Mouse (Mus musculus): ENCODE results near the gene Zfp131. TPM values are rescaled to one million over a fixed set of nuclear protein-coding genes. Genes with fewer than 3 reads are reported as not detected.

Gene Zfp131
- total RNA-seq, 2 experiments from 2014 or later = 39.7 to 41.9 TPM

GRCm38 (mm10) chr13:119756831-119757230 lies 33.9 kb downstream of the Zfp131 start:
- intact Hi-C loops (cut with DNase I) = loop anchor here (5.0 kb wide), 1 partner anchor 35 kb away; the partner anchor contains the start of gene Zfp131
- no peak for DNase-seq (ENCODE audit: low spot score in 2 of 2)

- intact Hi-C loops (cut with DNase I) = loop anchor here (5.0 kb wide), 1 partner anchor 36 kb away; the partner anchor contains the start of gene Zfp131
- DNase-seq (ENCODE audit: low spot score in 2 of 2) = peak; percentile 82 to 93
Observed at GRCm38 (mm10) chr13:119755681-119756471, 34.8 kb downstream of the Zfp131 start, which contains the start of gene Nim1k. Gene Nim1k, minus strand, starts transcription at chr13:119755882.

- intact Hi-C loops (cut with DNase I) = loop anchor here (5.0 kb wide), 1 partner anchor 37 kb away; the partner anchor contains the start of gene Zfp131
- peak; percentile 37 to 49 for DNase-seq (ENCODE audit: low spot score in 2 of 2)
Observed at GRCm38 (mm10) chr13:119755141-119755547, 35.5 kb downstream of the Zfp131 start.

GRCm38 (mm10) chr13:119754635-119755020 lies 36.1 kb downstream of the Zfp131 start:
- peak in 1 of 2 experiments; percentile 64 for DNase-seq (ENCODE audit: low spot score in 2 of 2)
- intact Hi-C loops (cut with DNase I) = loop anchor here (5.0 kb wide), 1 partner anchor 38 kb away; the partner anchor contains the start of gene Zfp131

- intact Hi-C loops (cut with DNase I) = no loop called here
- DNase-seq (ENCODE audit: low spot score in 2 of 2) = peak; percentile 22 to 76
Observed at GRCm38 (mm10) chr13:119753859-119754634, 36.6 kb downstream of the Zfp131 start.

GRCm38 (mm10) chr13:119746930-119747329 lies 43.8 kb downstream of the Zfp131 start:
- intact Hi-C loops (cut with DNase I) = no loop called here
- no peak for DNase-seq (ENCODE audit: low spot score in 2 of 2)

GRCm38 (mm10) chr13:119743470-119743869 lies 47.2 kb downstream of the Zfp131 start:
- intact Hi-C loops (cut with DNase I) = no loop called here
- no peak for DNase-seq (ENCODE audit: low spot score in 2 of 2)

GRCm38 (mm10) chr13:119742711-119743415 lies 47.8 kb downstream of the Zfp131 start:
- intact Hi-C loops (cut with DNase I) = no loop called here
- peak; percentile 47 to 53 for DNase-seq (ENCODE audit: low spot score in 2 of 2)

GRCm38 (mm10) chr13:119741390-119742237 lies 49.1 kb downstream of the Zfp131 start:
- no peak for DNase-seq (ENCODE audit: low spot score in 2 of 2)
- intact Hi-C loops (cut with DNase I) = no loop called here

- no peak for DNase-seq (ENCODE audit: low spot score in 2 of 2)
- intact Hi-C loops (cut with DNase I) = no loop called here
Observed at GRCm38 (mm10) chr13:119731448-119731847, 59.2 kb downstream of the Zfp131 start.

GRCm38 (mm10) chr13:119729406-119729805 lies 61.3 kb downstream of the Zfp131 start:
- intact Hi-C loops (cut with DNase I) = no loop called here
- DNase-seq (ENCODE audit: low spot score in 2 of 2) = no peak

GRCm38 (mm10) chr13:119727608-119728387 lies 62.9 kb downstream of the Zfp131 start:
- intact Hi-C loops (cut with DNase I) = no loop called here
- DNase-seq (ENCODE audit: low spot score in 2 of 2) = no peak

GRCm38 (mm10) chr13:119724541-119724940 lies 66.1 kb downstream of the Zfp131 start:
- intact Hi-C loops (cut with DNase I) = loop anchor here (5.0 kb wide), 1 partner anchor 82 kb away; no protein-coding TSS in a partner anchor
- DNase-seq (ENCODE audit: low spot score in 2 of 2) = no peak

- intact Hi-C loops (cut with DNase I) = loop anchor here (5.0 kb wide), 1 partner anchor 81 kb away; no protein-coding TSS in a partner anchor
- DNase-seq (ENCODE audit: low spot score in 2 of 2) = no peak
Observed at GRCm38 (mm10) chr13:119723368-119723767, 67.3 kb downstream of the Zfp131 start.

GRCm38 (mm10) chr13:119722447-119722846 lies 68.2 kb downstream of the Zfp131 start:
- DNase-seq (ENCODE audit: low spot score in 2 of 2) = no peak
- intact Hi-C loops (cut with DNase I) = loop anchor here (5.0 kb wide), 1 partner anchor 80 kb away; no protein-coding TSS in a partner anchor

- intact Hi-C loops (cut with DNase I) = no loop called here
- DNase-seq (ENCODE audit: low spot score in 2 of 2) = no peak
Observed at GRCm38 (mm10) chr13:119716105-119716504, 74.6 kb downstream of the Zfp131 start.
